Comparison of ENCODE assay signal across 8 mouse cellular contexts in the genomic region with DNA sequence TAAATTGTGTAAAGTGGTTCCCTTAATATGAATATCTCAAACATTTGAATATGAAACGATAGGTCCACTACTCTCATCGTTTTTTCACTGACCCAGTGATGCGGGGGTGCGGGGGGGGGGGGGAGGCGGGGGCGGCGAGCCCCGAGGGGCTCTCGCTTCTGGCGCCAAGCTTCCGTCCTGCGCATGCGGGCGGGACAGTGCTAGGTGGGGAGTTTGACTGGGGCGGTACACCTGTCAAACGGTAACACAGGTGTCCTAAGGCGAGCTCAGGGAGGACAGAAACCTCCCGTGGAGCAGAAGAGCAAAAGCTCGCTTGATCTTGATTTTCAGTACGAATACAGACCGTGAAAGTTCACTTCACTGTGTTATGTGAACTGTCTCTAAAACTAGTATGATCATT. TPM values are rescaled to one million over a fixed set of nuclear protein-coding genes. Genes with fewer than 3 reads are reported as not detected.
DNase-seq lines count a peak whose midpoint lies in the region; ATAC-seq and TF ChIP-seq lines count a peak whose summit lies in the region.

No protein-coding gene starts in this region.

- H3K27me3 ChIP-seq in heart, embryonic 11.5 days (ENCODE audit: control insufficient read depth, insufficient read depth, low read length), result peaks cover 2% of the 10 kb centered on the region; the same call in 1 of the 2 replicates
- H3K27me3 ChIP-seq in heart, postnatal 0 days (ENCODE audit: control insufficient read depth, insufficient read depth, low read length), result no peaks in the 10 kb centered on the region; the same call in 1 of the 2 replicates
- peaks cover 2% of the 10 kb centered on the region; the same call in 1 of the 2 replicates for H3K27me3 ChIP-seq in liver, embryonic 11.5 days (replicated peaks; ENCODE audit: control insufficient read depth, insufficient read depth, low read length)

- H3K36me3 ChIP-seq in heart, embryonic 11.5 days (ENCODE audit: control insufficient read depth, insufficient read depth, low read length), result no peaks in the 10 kb centered on the region
- H3K36me3 ChIP-seq in heart, postnatal 0 days (replicated peaks; ENCODE audit: control insufficient read depth, insufficient read depth, low read length), result no peaks in the 10 kb centered on the region
- H3K36me3 ChIP-seq in liver, embryonic 11.5 days (ENCODE audit: control insufficient read depth, insufficient read depth, low read length), result no peaks in the 10 kb centered on the region

- H3K9me3 ChIP-seq in heart, embryonic 11.5 days (replicated peaks; ENCODE audit: control insufficient read depth, low read length), result no peaks in the 10 kb centered on the region
- no peaks in the 10 kb centered on the region for H3K9me3 ChIP-seq in heart, postnatal 0 days (replicated peaks; ENCODE audit: control insufficient read depth, low read length)
- no peaks in the 10 kb centered on the region for H3K9me3 ChIP-seq in liver, embryonic 11.5 days (ENCODE audit: control insufficient read depth, low read length)

- TF ChIP-seq CTCF in heart, postnatal 0 days (IDR thresholded peaks at IDR 0.05; ENCODE audit: low read depth), result no peak

- no peak for DNase-seq in heart, adult 9 months (ENCODE audit: low spot score in 2 of 2)
- peak; percentile 93 for DNase-seq in CD4-positive helper T cell, adult 2 months (ENCODE audit: low read depth, low spot score)
- peak; percentile 71 for DNase-seq in c-Kit-negative CD71-positive TER-119-positive erythroid progenitor cells, embryonic 14.5 days (ENCODE audit: low read depth, low spot score)
- DNase-seq in heart, postnatal 0 days (ENCODE audit: low spot score), result peak; percentile 80
- DNase-seq in liver, embryonic 11.5 days (ENCODE audit: low spot score), result peak; percentile 100
- peak; percentile 56 for DNase-seq in retina, adult 2 months (ENCODE audit: low read depth, low spot score)
- no peak for DNase-seq in frontal cortex, postnatal 36 days (ENCODE audit: low spot score in 2 of 2)

- WGBS in heart, embryonic 11.5 days (ENCODE audit: insufficient replicate concordance), result 28% methylated on average over 21 of the region's 21 CpGs
- WGBS in heart, postnatal 0 days, result 37% methylated on average over 21 of the region's 21 CpGs
- WGBS in liver, embryonic 11.5 days, result 28% methylated on average over 20 of the region's 21 CpGs

- TF ChIP-seq EP300 in heart, postnatal 0 days (IDR thresholded peaks at IDR 0.05; ENCODE audit: low read depth), result no peak

- H3K4me1 ChIP-seq in heart, embryonic 11.5 days (ENCODE audit: control insufficient read depth, insufficient read depth, low read length), result peaks cover 20% of the 10 kb centered on the region
- H3K4me1 ChIP-seq in heart, postnatal 0 days (ENCODE audit: control insufficient read depth, insufficient read depth), result peaks cover 12% of the 10 kb centered on the region; the same call in 1 of the 2 replicates
- peaks cover 3% of the 10 kb centered on the region for H3K4me1 ChIP-seq in liver, embryonic 11.5 days (replicated peaks; ENCODE audit: control insufficient read depth, insufficient read depth, low read length)

- peak; percentile 99 for ATAC-seq in heart, embryonic 11.5 days (replicated peaks; ENCODE audit: insufficient number of reproducible peaks, low FRiP score, low TSS enrichment)
- ATAC-seq in heart, postnatal 0 days (ENCODE audit: insufficient read depth, low read depth), result peak; percentile 99
- peak; percentile 100 for ATAC-seq in liver, embryonic 11.5 days (replicated peaks; ENCODE audit: low FRiP score)

- no peak overlapping the region for H3K4me3 ChIP-seq in heart, embryonic 11.5 days (ENCODE audit: low read depth, low read length)
- no peak overlapping the region for H3K4me3 ChIP-seq in heart, postnatal 0 days (ENCODE audit: low read depth, low read length)
- no peak overlapping the region for H3K4me3 ChIP-seq in liver, embryonic 11.5 days (ENCODE audit: low read depth, low read length)

- H3K9ac ChIP-seq in heart, embryonic 11.5 days (ENCODE audit: low read depth, low read length), result no peak overlapping the region
- H3K9ac ChIP-seq in heart, postnatal 0 days (replicated peaks; ENCODE audit: low read depth, low read length), result no peak overlapping the region
- H3K9ac ChIP-seq in liver, embryonic 11.5 days (ENCODE audit: low read depth, low read length), result no peak overlapping the region

- no peak overlapping the region for H3K4me2 ChIP-seq in heart, embryonic 11.5 days
- no peak overlapping the region for H3K4me2 ChIP-seq in heart, postnatal 0 days (ENCODE audit: low read depth, low read length)
- no peak overlapping the region for H3K4me2 ChIP-seq in liver, embryonic 11.5 days

- no peak overlapping the region for H3K27ac ChIP-seq in heart, embryonic 11.5 days (ENCODE audit: low read depth, low read length)
- H3K27ac ChIP-seq in heart, postnatal 0 days (ENCODE audit: low read depth), result no peak overlapping the region
- H3K27ac ChIP-seq in liver, embryonic 11.5 days (ENCODE audit: low read depth, low read length), result 0 out of 2 replicates have a peak overlapping the region, but pooled peaks have one; percentile 1

RNA-seq across cellular contexts. Expression of gene Plekha1, which starts 31.3 kb away (rescaled TPM):
- 41.4 and 51.7 TPM in 2 replicates for polyA plus RNA-seq in heart, embryonic 11.5 days (2014; fragmentation: Nextera tagmentation; extraction: Ambion mirVana)
- 60.5 and 67.5 TPM in 2 replicates for total RNA-seq in heart, postnatal 0 days (2014; rRNA removed; ENCODE audit: low replicate concordance)
- polyA plus RNA-seq in heart, postnatal 0 days (2015; fragmentation: Nextera tagmentation; extraction: Ambion mirVana), result 38.0 and 43.6 TPM in 2 replicates
- 18.4 and 20.1 TPM in 2 replicates for polyA plus RNA-seq in liver, embryonic 11.5 days (2014; fragmentation: Nextera tagmentation; extraction: Ambion mirVana)

Comparison
In these comparisons a context has a peak if more than half of its experiments do, and no peak if none do; other contexts are left out.
1. DNase-seq: peak in CD4-positive helper T cell, adult 2 months (single experiment), c-Kit-negative CD71-positive TER-119-positive erythroid progenitor cells, embryonic 14.5 days (single experiment), heart, postnatal 0 days (single experiment), liver, embryonic 11.5 days (single experiment) and retina, adult 2 months (single experiment); none in heart, adult 9 months (0 of 2) and frontal cortex, postnatal 36 days (0 of 2).
2. Peak in every context shown above with its lines, with median percentiles within 50 percentile points of each other: ATAC-seq.